Mouse (Mus musculus): ENCODE measurements around the gene Zfp768.
"Not testable (repeated sequence)": the region's sequence is repeated elsewhere in the genome, so short reads cannot be mapped to it uniquely, and the experiment has no call there.

The Zfp768 gene

DNA sequence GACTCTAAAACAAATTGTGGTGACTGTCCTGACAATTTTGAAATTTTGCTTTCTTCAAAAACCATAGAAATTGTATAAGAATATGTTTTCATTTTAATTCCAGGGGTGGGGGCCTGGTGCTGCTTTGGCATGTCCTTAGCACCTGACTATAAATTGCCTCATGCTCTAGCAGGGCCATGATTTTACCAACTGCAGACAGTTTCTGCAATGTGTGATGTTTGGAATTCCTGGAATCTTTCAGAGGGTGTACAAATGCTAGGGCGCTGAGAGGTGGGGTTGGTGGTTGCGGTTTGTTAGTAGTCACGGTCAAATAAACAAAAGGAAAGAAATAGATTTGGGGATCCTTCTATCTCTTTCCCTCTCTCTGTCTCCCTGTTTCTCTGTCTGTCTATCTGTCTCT, 20.9 kb upstream of the Zfp768 start:
- no peak for DNase-seq (ENCODE audit: low read depth, low spot score)
- H3K27me3 ChIP-seq (ENCODE audit: control insufficient read depth, insufficient read depth, low read length, poor library complexity, severe bottlenecking): no peaks in the 10 kb centered on the region

DNA sequence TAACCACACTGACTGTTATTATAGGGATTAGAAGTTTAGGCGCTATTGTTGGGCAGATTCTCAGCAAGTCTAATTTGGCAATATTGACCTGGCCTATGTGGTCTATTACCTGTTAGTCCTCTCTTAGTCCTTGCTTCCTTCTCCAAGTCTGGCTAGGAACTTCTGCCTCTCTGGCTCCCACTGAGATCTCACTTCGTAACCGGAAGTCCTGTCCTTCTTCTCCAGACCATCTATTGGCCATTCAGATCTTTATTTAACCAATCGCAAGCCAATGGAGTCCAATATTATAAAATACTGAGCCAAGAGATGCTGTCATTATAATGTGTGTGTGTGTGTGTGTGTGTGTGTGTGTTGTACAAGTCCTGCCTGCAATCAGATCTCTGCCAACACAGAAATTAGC, 18.8 kb upstream of the Zfp768 start:
- H3K27me3 ChIP-seq (ENCODE audit: control insufficient read depth, insufficient read depth, low read length, poor library complexity, severe bottlenecking): no peaks in the 10 kb centered on the region
- H3K36me3 ChIP-seq (ENCODE audit: control insufficient read depth, insufficient read depth, low read length, poor library complexity, severe bottlenecking): no peaks in the 10 kb centered on the region
- no peak for DNase-seq (ENCODE audit: low read depth, low spot score)

More for the DNA sequence above, 20.9 kb upstream of the Zfp768 start:
- no peaks in the 10 kb centered on the region for H3K36me3 ChIP-seq (ENCODE audit: control insufficient read depth, insufficient read depth, low read length, poor library complexity, severe bottlenecking)

DNA sequence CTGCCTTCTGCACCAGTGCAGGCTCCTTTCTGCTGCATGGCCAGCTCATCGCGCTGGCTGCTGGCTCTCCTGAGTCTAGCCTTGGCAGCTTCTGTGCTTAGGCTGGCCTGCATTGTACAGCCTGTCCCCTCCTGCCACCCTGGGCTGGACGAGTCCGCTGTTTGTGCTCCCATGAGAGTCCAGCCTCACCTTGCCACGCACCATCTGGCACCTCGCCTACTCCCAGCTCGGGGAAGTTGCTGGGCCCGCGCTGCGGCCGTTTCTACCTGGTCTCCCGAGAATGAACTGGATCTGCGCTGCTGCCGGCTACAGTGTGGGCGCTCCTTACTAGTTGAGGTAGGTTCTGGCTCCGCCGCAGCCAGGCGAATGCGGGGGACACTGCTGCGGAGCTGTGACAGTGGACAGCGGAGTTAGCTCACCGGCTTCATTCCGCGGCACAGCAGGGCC, 18.1 kb upstream of the Zfp768 start:
- no peak for DNase-seq (ENCODE audit: low read depth, low spot score)
- Histone ChIP-seq H3K36me3 (ENCODE audit: control insufficient read depth, insufficient read depth, low read length, poor library complexity, severe bottlenecking) (no peaks in the 10 kb centered on the region), H3K27me3 (ENCODE audit: control insufficient read depth, insufficient read depth, low read length, poor library complexity, severe bottlenecking) (no peaks in the 10 kb centered on the region)

DNA sequence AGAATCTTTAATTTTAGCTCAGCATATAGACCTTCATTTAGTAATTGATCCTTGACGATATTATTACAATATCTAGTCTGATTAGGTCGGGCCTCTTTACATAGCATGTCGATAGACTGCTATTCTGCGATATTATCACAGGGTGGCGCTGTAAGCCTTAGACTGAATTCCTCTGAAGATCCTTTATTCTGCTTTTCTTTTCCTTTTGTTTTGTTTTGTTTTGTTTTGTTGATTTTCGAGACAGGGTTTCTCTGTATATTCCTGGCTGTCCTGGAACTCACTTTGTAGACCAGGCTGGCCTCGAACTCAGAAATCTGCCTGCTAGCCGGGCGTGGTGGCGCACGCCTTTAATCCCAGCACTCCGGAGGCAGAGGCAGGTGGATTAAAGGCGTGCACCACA, 17.0 kb upstream of the Zfp768 start:
- H3K27me3 ChIP-seq (ENCODE audit: control insufficient read depth, insufficient read depth, low read length, poor library complexity, severe bottlenecking); H3K36me3 ChIP-seq (ENCODE audit: control insufficient read depth, insufficient read depth, low read length, poor library complexity, severe bottlenecking): not testable (repeated sequence)
- peak; percentile 81 for DNase-seq (ENCODE audit: low read depth, low spot score)

DNA sequence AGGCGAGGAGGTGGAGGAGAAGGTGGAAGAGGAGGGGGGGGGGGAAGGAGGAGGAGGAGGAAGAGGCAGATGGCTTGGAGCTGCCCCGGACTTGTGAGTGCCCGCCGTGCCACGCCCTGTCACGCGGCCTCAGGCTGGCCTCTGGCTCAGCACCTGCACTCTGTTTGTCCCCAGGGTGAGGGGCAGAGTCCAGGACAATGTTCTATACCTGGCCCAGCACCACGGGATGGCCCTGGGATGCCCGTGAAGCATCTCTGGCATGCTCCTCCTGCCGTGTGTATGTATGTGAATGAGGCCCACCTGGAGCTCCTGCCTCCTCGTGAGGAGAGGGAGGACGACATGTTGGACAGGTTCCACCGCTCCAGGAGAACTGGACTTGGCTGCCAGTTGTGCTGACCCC, 16.1 kb upstream of the Zfp768 start:
- Histone ChIP-seq H3K27me3 (ENCODE audit: control insufficient read depth, insufficient read depth, low read length, poor library complexity, severe bottlenecking) (no peaks in the 10 kb centered on the region), H3K36me3 (ENCODE audit: control insufficient read depth, insufficient read depth, low read length, poor library complexity, severe bottlenecking) (no peaks in the 10 kb centered on the region)
- no peak for DNase-seq (ENCODE audit: low read depth, low spot score)

DNA sequence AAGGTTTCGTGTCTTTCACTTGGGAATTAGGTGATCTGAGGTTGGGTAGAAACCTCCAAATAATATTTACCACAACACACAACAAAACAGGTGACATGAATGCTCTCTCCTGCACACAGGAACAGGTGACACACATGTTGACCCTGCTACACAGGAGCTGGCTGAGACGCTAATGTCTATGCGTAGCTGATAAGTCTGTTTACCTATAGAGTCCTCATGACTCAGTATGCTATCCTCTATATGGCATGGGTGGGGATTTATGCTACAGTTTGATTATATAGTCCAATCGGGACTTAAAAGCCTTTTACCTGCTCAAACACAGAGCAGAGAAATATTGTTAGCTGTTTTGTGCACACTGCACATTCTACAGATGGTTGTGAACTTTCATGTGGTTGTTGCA, 14.9 kb upstream of the Zfp768 start:
- H3K27me3 ChIP-seq (ENCODE audit: control insufficient read depth, insufficient read depth, low read length, poor library complexity, severe bottlenecking): no peaks in the 10 kb centered on the region
- DNase-seq (ENCODE audit: low read depth, low spot score): no peak
- no peaks in the 10 kb centered on the region for H3K36me3 ChIP-seq (ENCODE audit: control insufficient read depth, insufficient read depth, low read length, poor library complexity, severe bottlenecking)

DNA sequence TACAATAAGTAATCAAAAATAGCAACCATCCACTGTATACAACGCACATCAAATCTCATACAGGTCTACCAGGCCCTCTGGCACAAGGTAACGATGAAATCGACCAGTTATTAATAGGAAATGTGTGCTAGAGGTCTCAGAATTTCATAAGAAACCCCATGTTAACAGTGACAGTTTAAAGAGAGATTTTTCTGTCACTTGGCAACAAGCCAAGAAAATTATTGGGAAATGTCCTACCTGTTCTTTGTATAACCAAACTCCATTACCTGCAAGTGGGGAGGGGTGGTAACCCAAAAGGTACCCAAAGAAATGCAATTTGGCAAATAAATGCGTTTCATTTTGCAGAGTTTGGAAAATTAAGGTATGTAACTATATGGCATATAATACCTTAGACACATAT, 13.1 kb upstream of the Zfp768 start:
- no peak for DNase-seq (ENCODE audit: low read depth, low spot score)
- Histone ChIP-seq H3K27me3 (ENCODE audit: control insufficient read depth, insufficient read depth, low read length, poor library complexity, severe bottlenecking) (no peaks in the 10 kb centered on the region), H3K36me3 (ENCODE audit: control insufficient read depth, insufficient read depth, low read length, poor library complexity, severe bottlenecking) (no peaks in the 10 kb centered on the region)

DNA sequence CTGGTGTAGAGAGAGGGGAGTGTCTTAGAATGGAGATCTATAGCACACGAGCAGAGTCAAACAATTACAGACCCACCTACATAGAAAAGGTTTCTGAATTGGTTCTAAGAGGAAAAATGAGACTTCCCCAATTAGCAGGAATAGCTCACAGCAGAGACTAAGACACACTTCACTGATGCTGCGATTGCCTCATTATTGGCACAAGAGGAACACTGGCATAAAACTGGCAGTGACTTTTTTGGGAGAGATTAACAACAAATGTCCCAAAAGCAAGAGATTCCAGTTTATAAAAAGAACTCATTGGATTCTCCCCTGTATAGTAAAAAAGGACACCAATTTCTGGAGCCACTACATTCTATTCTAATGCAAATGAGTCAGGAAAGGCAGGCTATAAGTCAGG, 12.5 kb upstream of the Zfp768 start:
- no peak for DNase-seq (ENCODE audit: low read depth, low spot score)
- no peaks in the 10 kb centered on the region for H3K36me3 ChIP-seq (ENCODE audit: control insufficient read depth, insufficient read depth, low read length, poor library complexity, severe bottlenecking)
- H3K27me3 ChIP-seq (ENCODE audit: control insufficient read depth, insufficient read depth, low read length, poor library complexity, severe bottlenecking): no peaks in the 10 kb centered on the region

DNA sequence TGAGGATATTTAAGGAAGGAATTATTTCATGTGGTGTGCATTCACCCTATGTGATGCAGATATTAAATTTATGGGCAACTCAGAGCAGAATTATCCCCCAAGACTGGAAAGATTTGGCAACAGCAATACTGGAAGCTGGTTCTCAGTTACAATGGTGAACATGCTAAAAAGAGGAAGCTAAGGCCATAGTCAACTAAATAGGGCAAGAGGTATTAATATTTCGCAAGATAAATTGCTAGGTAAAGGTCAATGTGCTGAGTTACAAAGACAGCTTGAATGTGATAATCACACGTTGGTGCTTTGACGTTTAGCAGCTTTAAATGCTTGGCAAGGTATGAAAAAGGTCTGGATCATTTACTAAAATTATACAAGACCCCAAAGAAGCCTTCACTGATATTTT, 10.4 kb upstream of the Zfp768 start:
- Histone ChIP-seq H3K36me3 (ENCODE audit: control insufficient read depth, insufficient read depth, low read length, poor library complexity, severe bottlenecking) (no peaks in the 10 kb centered on the region), H3K27me3 (ENCODE audit: control insufficient read depth, insufficient read depth, low read length, poor library complexity, severe bottlenecking) (no peaks in the 10 kb centered on the region)
- no peak for DNase-seq (ENCODE audit: low read depth, low spot score)

DNA sequence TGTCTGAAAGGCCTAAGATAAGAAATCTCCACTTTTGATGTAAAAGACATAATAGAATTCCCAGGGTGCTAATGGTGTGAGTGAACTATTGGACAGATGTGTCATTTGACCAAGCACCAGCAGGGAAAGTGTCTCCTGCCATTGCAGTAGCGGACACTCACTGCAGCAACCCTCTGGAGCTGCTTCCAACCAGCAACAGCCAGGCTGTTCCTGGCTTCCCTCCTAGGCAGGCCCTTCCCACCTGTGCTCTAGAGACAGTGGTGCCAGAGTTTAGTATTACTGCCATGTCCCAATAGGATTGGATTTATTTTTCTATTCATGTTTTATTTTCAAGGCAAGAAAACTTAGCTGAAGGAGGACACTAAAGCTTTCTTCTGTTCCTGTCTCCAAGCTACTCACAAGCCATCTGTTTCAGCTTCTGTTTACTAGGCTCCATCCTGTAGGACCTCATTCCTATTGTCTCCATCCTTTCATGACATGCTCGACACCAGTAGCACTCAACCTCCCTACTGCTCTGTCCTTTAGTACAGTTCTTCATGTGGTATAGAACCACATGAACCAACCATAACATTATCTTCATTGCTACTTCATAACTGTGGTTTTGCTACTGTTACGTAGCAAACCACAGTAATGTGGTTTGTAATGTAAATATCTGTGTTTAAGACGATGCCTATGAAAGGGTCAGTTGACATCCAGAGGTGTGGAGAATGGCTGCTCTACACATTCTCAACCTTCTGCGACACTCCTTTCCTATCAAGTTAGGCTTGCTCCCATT, 6.0 kb upstream of the Zfp768 start:
- Histone ChIP-seq H3K36me3 (ENCODE audit: control insufficient read depth, insufficient read depth, low read length, poor library complexity, severe bottlenecking) (no peaks in the 10 kb centered on the region), H3K27me3 (ENCODE audit: control insufficient read depth, insufficient read depth, low read length, poor library complexity, severe bottlenecking) (no peaks in the 10 kb centered on the region)

DNA sequence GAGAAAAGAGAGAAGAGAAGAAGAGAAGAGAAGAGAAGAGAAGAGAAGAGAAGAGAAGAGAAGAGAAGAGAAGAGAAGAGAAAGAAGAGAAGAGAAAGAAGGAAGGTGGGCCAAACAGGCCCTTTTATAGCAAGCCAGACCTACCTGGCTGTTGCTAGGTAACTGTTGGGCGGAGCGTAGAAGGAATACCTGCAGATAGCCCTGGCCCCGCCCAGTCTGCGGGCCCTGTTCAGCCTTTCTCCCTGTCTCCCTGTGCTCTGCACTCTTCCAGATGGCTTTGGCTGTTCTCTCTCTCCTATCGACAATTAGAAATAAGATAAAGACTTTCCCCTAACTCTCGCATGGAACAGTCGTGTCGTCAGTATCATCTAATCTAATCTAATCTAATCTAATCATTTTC, 1.3 kb upstream of the Zfp768 start:
- Histone ChIP-seq H3K27me3 (ENCODE audit: control insufficient read depth, insufficient read depth, low read length, poor library complexity, severe bottlenecking) (no peaks in the 10 kb centered on the region), H3K36me3 (ENCODE audit: control insufficient read depth, insufficient read depth, low read length, poor library complexity, severe bottlenecking) (no peaks in the 10 kb centered on the region)
- DNase-seq (ENCODE audit: low read depth, low spot score): no peak

More for the DNA sequence above, 6.0 kb upstream of the Zfp768 start:
- no peak for DNase-seq (ENCODE audit: low read depth, low spot score)

DNA sequence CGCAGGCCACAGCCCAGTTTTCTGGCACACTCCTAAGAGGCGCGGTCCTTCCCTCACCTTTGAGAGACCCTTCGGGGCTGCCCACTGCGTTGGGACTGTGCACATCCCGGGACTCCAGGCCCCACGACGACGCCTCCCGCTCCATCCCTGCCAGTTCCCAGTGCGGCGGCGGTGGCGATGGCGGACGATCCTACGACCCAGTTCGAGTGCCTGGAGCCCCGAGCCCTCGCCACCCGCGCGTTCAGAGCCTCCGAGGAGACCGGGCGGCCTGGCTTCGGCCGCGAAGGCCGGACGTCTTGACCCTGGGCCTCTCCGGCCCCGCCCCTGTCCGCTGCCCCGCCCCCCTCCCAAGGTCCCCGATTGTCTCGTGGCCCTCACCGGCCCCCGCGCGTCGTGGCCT, 297 bp downstream of the Zfp768 start:
- no peaks in the 10 kb centered on the region for H3K36me3 ChIP-seq (ENCODE audit: control insufficient read depth, insufficient read depth, low read length, poor library complexity, severe bottlenecking)
- H3K27me3 ChIP-seq (ENCODE audit: control insufficient read depth, insufficient read depth, low read length, poor library complexity, severe bottlenecking): no peaks in the 10 kb centered on the region
- no peak for DNase-seq (ENCODE audit: low read depth, low spot score)

DNA sequence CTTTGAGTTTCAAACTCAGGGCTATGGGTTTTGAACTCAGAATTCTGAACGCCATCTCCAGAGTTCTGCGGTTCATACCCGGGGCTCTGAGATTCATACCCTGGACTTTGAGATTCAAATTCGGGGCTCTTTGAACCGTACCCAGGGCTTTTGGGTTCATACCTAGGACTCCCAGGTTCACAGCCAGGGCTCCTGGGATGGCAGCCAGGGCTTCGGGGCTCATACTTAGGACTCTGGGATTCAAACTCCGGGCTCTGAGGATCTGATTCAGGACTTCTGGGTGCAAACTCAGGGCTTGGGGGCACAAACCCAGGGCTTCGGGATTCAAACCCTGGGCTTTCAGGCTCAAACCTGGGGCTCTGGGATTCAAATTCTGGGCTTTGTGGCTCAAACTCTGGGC, 1.0 kb downstream of the Zfp768 start:
- Histone ChIP-seq H3K27me3 (ENCODE audit: control insufficient read depth, insufficient read depth, low read length, poor library complexity, severe bottlenecking) (no peaks in the 10 kb centered on the region), H3K36me3 (ENCODE audit: control insufficient read depth, insufficient read depth, low read length, poor library complexity, severe bottlenecking) (no peaks in the 10 kb centered on the region)
- no peak for DNase-seq (ENCODE audit: low read depth, low spot score)

DNA sequence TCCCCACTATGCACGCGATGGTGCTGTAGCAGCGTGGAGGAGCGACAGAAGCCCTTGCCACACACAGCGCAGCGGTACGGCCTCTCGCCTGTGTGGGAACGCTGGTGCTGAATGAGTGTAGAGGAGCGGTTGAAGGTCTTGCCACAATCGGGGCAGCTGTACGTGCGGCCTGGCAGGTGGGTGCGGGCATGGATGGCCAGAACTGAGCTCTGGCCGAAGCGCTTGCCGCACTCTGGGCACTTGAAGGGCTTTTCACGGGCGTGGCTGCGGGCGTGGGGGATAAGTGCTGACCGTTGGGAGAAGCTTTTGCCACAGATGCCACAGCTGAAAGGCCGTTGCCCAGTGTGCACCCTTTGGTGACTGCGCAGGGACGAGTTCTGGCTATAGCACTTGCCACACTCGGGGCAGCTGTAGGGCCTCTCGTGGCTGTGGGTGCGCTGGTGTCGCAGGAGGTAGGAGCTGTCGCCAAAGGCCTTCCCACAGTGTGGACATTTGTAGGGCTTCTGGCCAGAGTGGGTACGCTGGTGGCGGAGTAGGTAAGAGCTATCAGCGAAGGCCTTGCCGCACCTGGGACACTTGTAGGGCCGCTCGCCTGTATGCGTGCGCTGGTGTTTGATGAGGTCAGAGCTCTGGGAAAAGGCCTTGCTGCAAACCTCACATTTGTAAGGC, 1.9 kb downstream of the Zfp768 start:
- Histone ChIP-seq H3K27me3 (ENCODE audit: control insufficient read depth, insufficient read depth, low read length, poor library complexity, severe bottlenecking) (no peaks in the 10 kb centered on the region), H3K36me3 (ENCODE audit: control insufficient read depth, insufficient read depth, low read length, poor library complexity, severe bottlenecking) (no peaks in the 10 kb centered on the region)
- DNase-seq (ENCODE audit: low read depth, low spot score): no peak

DNA sequence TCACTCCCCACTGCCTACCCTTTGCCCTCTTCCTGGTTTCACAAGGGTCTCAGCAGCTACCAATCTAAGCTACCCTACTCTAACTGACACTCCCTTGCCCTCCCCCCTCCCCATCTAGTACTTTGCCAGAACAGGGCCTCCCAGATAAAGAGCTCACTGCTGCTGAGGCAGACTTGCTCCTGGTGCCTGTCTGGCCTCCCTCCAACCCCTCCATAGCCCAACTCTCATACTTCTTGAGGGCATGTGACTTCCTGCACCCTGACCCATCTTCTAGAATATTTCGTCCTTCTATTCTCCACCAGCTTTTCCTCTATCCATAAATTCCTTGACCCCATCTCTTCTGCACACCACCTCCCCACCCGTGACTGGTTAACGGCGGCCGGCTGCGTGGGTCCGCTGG, 2.5 kb downstream of the Zfp768 start:
- H3K27me3 ChIP-seq (ENCODE audit: control insufficient read depth, insufficient read depth, low read length, poor library complexity, severe bottlenecking): no peaks in the 10 kb centered on the region
- no peaks in the 10 kb centered on the region for H3K36me3 ChIP-seq (ENCODE audit: control insufficient read depth, insufficient read depth, low read length, poor library complexity, severe bottlenecking)
- no peak for DNase-seq (ENCODE audit: low read depth, low spot score)

Data from splenic B cell, adult 2 months (primary cell).